Mouse (Mus musculus): ENCODE data around the gene Tbc1d22a.

DNA sequence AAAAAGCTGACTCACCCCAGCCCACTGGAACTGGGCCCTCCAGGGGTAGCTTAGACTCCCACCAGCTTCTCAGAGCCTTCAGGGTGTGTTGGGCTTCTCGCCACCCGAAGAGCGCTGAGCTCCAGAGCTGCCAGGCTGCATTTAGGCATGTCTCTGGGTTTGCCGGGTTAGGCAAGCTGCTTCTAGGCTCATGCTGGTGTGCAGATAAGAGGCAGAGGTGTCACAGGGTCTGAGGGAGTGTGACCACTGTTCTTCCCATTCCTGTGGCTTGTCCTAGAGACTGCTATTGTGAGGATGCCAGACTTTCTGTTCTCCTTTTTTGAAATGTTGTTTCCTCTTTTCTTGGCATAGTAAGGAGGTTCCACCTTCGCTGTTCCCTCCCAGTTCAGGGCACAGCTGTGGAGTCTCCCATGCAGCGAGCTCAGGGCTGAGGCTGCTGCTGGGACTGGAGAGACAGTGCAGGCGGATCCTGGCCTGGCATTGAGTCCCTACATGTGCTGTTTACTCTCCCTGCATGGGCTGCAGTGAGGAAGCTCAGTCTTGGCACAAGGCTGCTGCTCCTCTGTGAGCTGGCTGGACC is 10.8 kb downstream of the Tbc1d22a start:
- no peak for TF ChIP-seq EP300 (optimal IDR thresholded peaks at IDR 0.05)
- TF ChIP-seq CTCF (IDR thresholded peaks at IDR 0.05; ENCODE audit: low read depth): no peak
